Mouse (Mus musculus) gastrocnemius, adult 2 months (tissue): Measurements from ENCODE around the gene Ccdc7a. TPM values are rescaled to one million over a fixed set of nuclear protein-coding genes. Genes with fewer than 3 reads are reported as not detected.
A peak's percentile ranks its signal among the peaks of the same experiment; 100 is the strongest.

Experiments
- DNase-seq: peaks from one replicate; pipeline ENCODE4 v3.0.0; 2022
- H3K27ac ChIP-seq: fragments of 200-600 bp; 2 replicates; pipeline ENCODE4 v1.8.1; 2022; ENCODE audit warnings: mild to moderate bottlenecking
- H3K4me3 ChIP-seq: fragments of 200-600 bp; 2 replicates; pipeline ENCODE4 v1.8.1; 2022; ENCODE audit warnings: mild to moderate bottlenecking, moderate library complexity
- CTCF ChIP-seq: fragments of 200-600 bp; IDR thresholded peaks from 2 replicates; pipeline ENCODE4 v1.8.1; 2022; ENCODE audit warnings: antibody characterized with exemption, mild to moderate bottlenecking, moderate library complexity
- intact Hi-C: fragments of 180-260 bp; cut with DNase I; formaldehyde crosslinking; loops from one replicate; pipeline ENCODE4 v1.15.1; 2025
- total RNA-seq, 2 experiments: library from RNA; stranded (reverse); gene quantifications; 2 replicates each; pipeline ENCODE4 v1.2.3; 2021

The Ccdc7a gene
- total RNA-seq, 2 experiments from 2014 or later = not detected

- no peak overlapping the region for H3K27ac ChIP-seq
- no peak overlapping the region for H3K4me3 ChIP-seq
- intact Hi-C loops = no loop called here
- DNase-seq = no peak
- peak; percentile 59 for TF ChIP-seq CTCF
Observed at GRCm38 (mm10) chr8:128724819-128725218, 340.5 kb downstream of the Ccdc7a start.

- TF ChIP-seq CTCF = no peak
- intact Hi-C loops = no loop called here
- no peak overlapping the region for H3K27ac ChIP-seq
- H3K4me3 ChIP-seq = no peak overlapping the region
- no peak for DNase-seq
Observed at GRCm38 (mm10) chr8:128716184-128716583, 349.1 kb downstream of the Ccdc7a start.

GRCm38 (mm10) chr8:128709261-128709660 lies 356.1 kb downstream of the Ccdc7a start:
- Histone ChIP-seq H3K4me3 (no peak overlapping the region), H3K27ac (no peak overlapping the region)
- peak; percentile 98 for TF ChIP-seq CTCF
- peak; percentile 85 for DNase-seq
- intact Hi-C loops = loop anchor here (1.0 kb wide), 1 partner anchor 57 kb away; no protein-coding TSS in a partner anchor

GRCm38 (mm10) chr8:128704836-128705235 lies 360.5 kb downstream of the Ccdc7a start:
- intact Hi-C loops = no loop called here
- TF ChIP-seq CTCF = no peak
- H3K27ac ChIP-seq = peak overlapping the region; percentile 9; the same call in 1 of the 2 replicates
- H3K4me3 ChIP-seq = no peak overlapping the region
- no peak for DNase-seq

- H3K27ac ChIP-seq = peak overlapping the region; percentile 9; the same call in 1 of the 2 replicates
- no peak for TF ChIP-seq CTCF
Observed at GRCm38 (mm10) chr8:128704376-128704775, 360.9 kb downstream of the Ccdc7a start.

GRCm38 (mm10) chr8:128697945-128698344 lies 367.4 kb downstream of the Ccdc7a start:
- no peak for DNase-seq
- intact Hi-C loops = no loop called here
- no peak overlapping the region for H3K27ac ChIP-seq
- no peak for TF ChIP-seq CTCF
- H3K4me3 ChIP-seq = no peak overlapping the region

More at GRCm38 (mm10) chr8:128704376-128704775, 360.9 kb downstream of the Ccdc7a start:
- DNase-seq = no peak
- no peak overlapping the region for H3K4me3 ChIP-seq
- intact Hi-C loops = no loop called here

- Histone ChIP-seq H3K4me3 (no peak overlapping the region), H3K27ac (0 out of 2 replicates have a peak overlapping the region, but pooled peaks have one; percentile 9)
- DNase-seq = no peak
- intact Hi-C loops = no loop called here
- TF ChIP-seq CTCF = no peak
Observed at GRCm38 (mm10) chr8:128696701-128697397, 368.5 kb downstream of the Ccdc7a start.

GRCm38 (mm10) chr8:128690056-128690455 lies 375.3 kb downstream of the Ccdc7a start:
- no peak overlapping the region; the same call in 1 of the 2 replicates for H3K4me3 ChIP-seq
- intact Hi-C loops = no loop called here
- DNase-seq = no peak
- 0 out of 2 replicates have a peak overlapping the region, but pooled peaks have one; percentile 24 for H3K27ac ChIP-seq
- no peak for TF ChIP-seq CTCF

- TF ChIP-seq CTCF = no peak
- H3K4me3 ChIP-seq = peak overlapping the region; percentile 13; the same call in 1 of the 2 replicates
Observed at GRCm38 (mm10) chr8:128688679-128689078, 376.6 kb downstream of the Ccdc7a start.

GRCm38 (mm10) chr8:128686429-128686990 lies 378.8 kb downstream of the Ccdc7a start:
- Histone ChIP-seq H3K27ac (peak overlapping the region; percentile 98), H3K4me3 (peak overlapping the region; percentile 96)
- DNase-seq = no peak
- no peak for TF ChIP-seq CTCF
- intact Hi-C loops = loop anchor here (1.0 to 2.0 kb wide), 2 partner anchors 16 to 34 kb away; no protein-coding TSS in a partner anchor

More at GRCm38 (mm10) chr8:128688679-128689078, 376.6 kb downstream of the Ccdc7a start:
- no peak for DNase-seq
- H3K27ac ChIP-seq = peak overlapping the region; percentile 20; the same call in 1 of the 2 replicates
- intact Hi-C loops = no loop called here

GRCm38 (mm10) chr8:128685507-128686428 lies 379.5 kb downstream of the Ccdc7a start, which contains the start of gene Itgb1:
Itgb1 (plus strand) TSS chr8:128685654.
- Histone ChIP-seq H3K4me3 (peak within 1 kb of the TSS; percentile 96), H3K27ac (peak within 1 kb of the TSS; percentile 98)
- peak; percentile 98 for DNase-seq
- intact Hi-C loops = loop anchor here (1.0 to 2.0 kb wide), 2 partner anchors 17 to 33 kb away; no protein-coding TSS in a partner anchor
- peak; percentile 47 for TF ChIP-seq CTCF
